Mouse (Mus musculus): ENCODE measurements around the gene Asb10. TPM values are rescaled to one million over a fixed set of nuclear protein-coding genes. Genes with fewer than 3 reads are reported as not detected.

Asb10 gene
- total and polyA plus RNA-seq, 3 experiments: 0.12 to 0.32 TPM; not detected in 1

GRCm38 (mm10) chr5:24533391-24533790, 7.4 kb downstream of the Asb10 start:
- TF ChIP-seq POLR2AphosphoS5 (IDR thresholded peaks at IDR 0.05; ENCODE audit: borderline replicate concordance, low read depth, low read length): no peak
- TF ChIP-seq ELF1 (IDR thresholded peaks at IDR 0.05; ENCODE audit: low read depth, low read length): no peak
- no peak for TF ChIP-seq ZKSCAN1 (IDR thresholded peaks at IDR 0.05; ENCODE audit: low read depth, low read length)
- TF ChIP-seq RCOR1 (IDR thresholded peaks at IDR 0.05; ENCODE audit: low read depth, low read length): no peak
- H3K27me3 ChIP-seq (ENCODE audit: control insufficient read depth in 1 of 2, insufficient read depth in 2 of 2, low read length in 2 of 2): peaks cover 1 to 6% of the 10 kb centered on the region in 2 experiments; a peak in 3 of 4 replicates

DNA sequence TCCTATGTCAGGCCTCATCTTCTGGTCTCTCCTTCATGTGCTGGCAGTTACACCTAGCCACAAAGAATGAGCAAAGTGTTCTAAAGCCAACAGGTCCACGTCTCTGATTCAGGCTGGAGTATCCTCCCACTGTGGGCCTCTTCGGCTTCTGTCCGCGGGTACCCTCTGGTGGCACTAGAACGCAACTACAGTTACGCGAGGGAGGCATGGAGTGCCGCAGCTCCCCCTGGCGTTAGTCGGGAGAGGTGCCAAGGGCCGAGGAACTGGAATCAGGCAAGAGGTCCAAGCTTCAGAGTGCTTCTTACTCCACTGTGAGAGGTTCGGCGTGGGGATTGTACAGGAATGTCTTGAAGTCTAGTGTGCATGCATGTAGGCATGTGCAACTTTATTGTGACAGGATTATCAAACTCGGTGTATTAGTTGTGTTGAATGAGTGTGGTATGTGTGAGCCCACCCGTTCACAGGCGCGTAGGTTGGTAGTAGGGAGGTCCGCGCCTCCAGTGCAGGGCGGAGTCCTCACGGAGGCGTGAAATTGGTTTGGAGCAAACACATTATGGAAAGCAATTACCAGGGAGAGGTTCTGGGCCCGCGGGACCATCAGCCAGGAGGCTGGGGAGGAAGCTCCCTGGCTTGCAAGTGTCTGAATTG, 10.6 kb downstream of the Asb10 start:
- Histone ChIP-seq H3K27me3 (ENCODE audit: control insufficient read depth in 1 of 2, insufficient read depth in 2 of 2, low read length in 2 of 2) (peaks cover 0 to 3% of the 10 kb centered on the region in 2 experiments; a peak in 1 of 4 replicates), H3K9me3 (replicated peaks; ENCODE audit: insufficient read depth, low read length) (no peaks in the 10 kb centered on the region), H3K9ac (ENCODE audit: control insufficient read depth, low read depth, low read length, poor library complexity, severe bottlenecking) (no peak overlapping the region), H3K4me3 (ENCODE audit: control insufficient read depth in 1 of 2, insufficient read depth in 1 of 2, low read depth in 2 of 2, low read length in 2 of 2) (no peak overlapping the region), H3K27ac (ENCODE audit: control insufficient read depth, low read depth, low read length) (no peak overlapping the region), H3K79me2 (ENCODE audit: control insufficient read depth, insufficient read depth, low read length, poor library complexity) (no peaks in the 10 kb centered on the region), H3K36me3 (ENCODE audit: control insufficient read depth in 1 of 2, insufficient read depth in 2 of 2, low read length in 2 of 2) (peaks cover 0 to 15% of the 10 kb centered on the region in 2 experiments; a peak in 2 of 4 replicates), H3K4me1 (ENCODE audit: control insufficient read depth in 1 of 2, insufficient read depth in 2 of 2, low read length in 2 of 2) (peaks cover 3 to 16% of the 10 kb centered on the region in 2 experiments; a peak in 3 of 4 replicates)
- TF ChIP-seq ZC3H11A (IDR thresholded peaks at IDR 0.05; ENCODE audit: low read depth, low read length): peak; percentile 93
- TF ChIP-seq NRF1 (IDR thresholded peaks at IDR 0.05; ENCODE audit: insufficient read depth, low read depth, low read length, poor library complexity, severe bottlenecking): 0 out of 2 replicates have a peak, but pooled peaks have one; percentile 20
- TF ChIP-seq ZNF384 (IDR thresholded peaks at IDR 0.05; ENCODE audit: low read depth, low read length): peak; percentile 38; the same call in 1 of the 2 replicates
- TF ChIP-seq JUND (IDR thresholded peaks at IDR 0.05; ENCODE audit: low read depth, low read length): peak; percentile 28; the same call in 1 of the 2 replicates
- TF ChIP-seq USF1 (IDR thresholded peaks at IDR 0.05; ENCODE audit: low read depth, low read length): no peak
- peak; percentile 39; the same call in 1 of the 2 replicates for TF ChIP-seq MXI1 (IDR thresholded peaks at IDR 0.05; ENCODE audit: low read depth, low read length)
- no peak for TF ChIP-seq BHLHE40 (IDR thresholded peaks at IDR 0.05; ENCODE audit: borderline replicate concordance, low read depth, low read length)
- TF ChIP-seq SIN3A (IDR thresholded peaks at IDR 0.05; ENCODE audit: low read length): peak; percentile 68; the same call in 1 of the 2 replicates
- no peak for TF ChIP-seq TBP (IDR thresholded peaks at IDR 0.05; ENCODE audit: low read depth, low read length)
- TF ChIP-seq MYC (IDR thresholded peaks at IDR 0.05; ENCODE audit: low read depth, low read length): 0 out of 2 replicates have a peak, but pooled peaks have one; percentile 53
- peak; percentile 73; the same call in 1 of the 2 replicates for TF ChIP-seq MAZ (IDR thresholded peaks at IDR 0.05; ENCODE audit: low read depth, low read length)
- TF ChIP-seq SMC3 (IDR thresholded peaks at IDR 0.05; ENCODE audit: low read depth, low read length): peak; percentile 100
- TF ChIP-seq RAD21 (IDR thresholded peaks at IDR 0.05; ENCODE audit: low read depth, low read length): peak; percentile 90
- TF ChIP-seq MAX (IDR thresholded peaks at IDR 0.05; ENCODE audit: low read length): no peak
- peak; percentile 39; the same call in 1 of the 2 replicates for TF ChIP-seq HCFC1 (IDR thresholded peaks at IDR 0.05; ENCODE audit: low read depth, low read length)
- 0 out of 4 replicates have a peak, but pooled peaks of 1 of the 2 experiments have one; percentile 18 for TF ChIP-seq EP300 (IDR thresholded peaks at IDR 0.05; ENCODE audit: low read depth in 1 of 2, low read length in 2 of 2)
- peak in 2 of 3 experiments; percentile 100; a peak in 5 of 6 replicates for TF ChIP-seq CTCF (IDR thresholded peaks at IDR 0.05 in 2 of 3, conservative IDR thresholded peaks at IDR 0.05 in 1 of 3; ENCODE audit: control insufficient read depth in 1 of 3, insufficient read depth in 1 of 3, low read depth in 2 of 3, low read length in 3 of 3, poor library complexity in 1 of 3, severe bottlenecking in 1 of 3)
- peak; percentile 93 for DNase-seq (ENCODE audit: low read depth, low spot score)

More at GRCm38 (mm10) chr5:24533391-24533790, 7.4 kb downstream of the Asb10 start:
- Histone ChIP-seq H3K79me2 (ENCODE audit: control insufficient read depth, insufficient read depth, low read length, poor library complexity) (no peaks in the 10 kb centered on the region), H3K4me1 (ENCODE audit: control insufficient read depth in 1 of 2, insufficient read depth in 2 of 2, low read length in 2 of 2) (peaks cover 1 to 7% of the 10 kb centered on the region in 2 experiments; a peak in 3 of 4 replicates), H3K9me3 (replicated peaks; ENCODE audit: insufficient read depth, low read length) (no peaks in the 10 kb centered on the region), H3K4me3 (ENCODE audit: control insufficient read depth in 1 of 2, insufficient read depth in 1 of 2, low read depth in 2 of 2, low read length in 2 of 2) (no peak overlapping the region), H3K36me3 (ENCODE audit: control insufficient read depth in 1 of 2, insufficient read depth in 2 of 2, low read length in 2 of 2) (peaks cover 0 to 8% of the 10 kb centered on the region in 2 experiments; a peak in 2 of 4 replicates), H3K27ac (ENCODE audit: control insufficient read depth, low read depth, low read length) (no peak overlapping the region), H3K9ac (ENCODE audit: control insufficient read depth, low read depth, low read length, poor library complexity, severe bottlenecking) (no peak overlapping the region)
- DNase-seq (ENCODE audit: low read depth, low spot score): no peak
